Mouse (Mus musculus) macrophage (primary cell): ENCODE measurements around the gene Ubn1. TPM values are rescaled to one million over a fixed set of nuclear protein-coding genes. Genes with fewer than 3 reads are reported as not detected.

ENCODE experiments used
- H3K27ac ChIP-seq: fragments of 350-480 bp; formaldehyde crosslinking; 2 replicates; pipeline ENCODE4 v1.9.0; 2021
- H3K36me3 ChIP-seq: fragments of 350-480 bp; formaldehyde crosslinking; 2 replicates; pipeline ENCODE4 v1.9.0; 2021; ENCODE audit errors: inconsistent target
- H3K4me3 ChIP-seq: fragments of 350-480 bp; formaldehyde crosslinking; 2 replicates; pipeline ENCODE4 v1.9.0; 2021; ENCODE audit errors: inconsistent target
- H3K79me2 ChIP-seq: fragments of 350-480 bp; formaldehyde crosslinking; 2 replicates; pipeline ENCODE4 v1.9.0; 2021; ENCODE audit errors: inconsistent target
- WGBS: methylation state at CpG from one replicate; pipeline ENCODE4 v1.1.7; 2026; ENCODE audit warnings: inconsistent platforms; ENCODE audit not compliant: missing documents; 5-methylcytosine and 5-hydroxymethylcytosine counted together
- polyA plus RNA-seq: library from polyadenylated mRNA; stranded (reverse); fragments of 250-400 nt; gene quantifications from 3 replicates; pipeline ENCODE4 v1.2.4, GENCODE M21; 2018; ENCODE audit warnings: inconsistent platforms
- total RNA-seq, 78 experiments: library from RNA; depleted of rRNA; stranded (reverse); fragments of 250-400 nt; gene quantifications; 1 replicate in 9 of 78; 2 replicates in 24 of 78; 3 replicates in 43 of 78; 4 replicates in 2 of 78; pipeline ENCODE4 v1.2.4; 2018; ENCODE audit warnings: inconsistent platforms in 56 of 78

Gene Ubn1
- 100 to 1,000 TPM in 23 of 26 experiments, 10 to 100 TPM in 3; 39.0 to 229 (median 156) TPM for total RNA-seq (2018; cell fraction: chromatin; rRNA removed)
- 10 to 100 TPM; 28.5 to 63.1 (median 39.5) TPM for total RNA-seq (2018; cell fraction: cytosol; rRNA removed)
- 100 to 1,000 TPM in 12 of 26 experiments, 10 to 100 TPM in 14; 38.1 to 164 (median 98.6) TPM for total RNA-seq (2018; cell fraction: nucleus; rRNA removed)
- polyA plus RNA-seq: 24.3 to 40.2 TPM (median 37.5 TPM) in 3 replicates

DNA sequence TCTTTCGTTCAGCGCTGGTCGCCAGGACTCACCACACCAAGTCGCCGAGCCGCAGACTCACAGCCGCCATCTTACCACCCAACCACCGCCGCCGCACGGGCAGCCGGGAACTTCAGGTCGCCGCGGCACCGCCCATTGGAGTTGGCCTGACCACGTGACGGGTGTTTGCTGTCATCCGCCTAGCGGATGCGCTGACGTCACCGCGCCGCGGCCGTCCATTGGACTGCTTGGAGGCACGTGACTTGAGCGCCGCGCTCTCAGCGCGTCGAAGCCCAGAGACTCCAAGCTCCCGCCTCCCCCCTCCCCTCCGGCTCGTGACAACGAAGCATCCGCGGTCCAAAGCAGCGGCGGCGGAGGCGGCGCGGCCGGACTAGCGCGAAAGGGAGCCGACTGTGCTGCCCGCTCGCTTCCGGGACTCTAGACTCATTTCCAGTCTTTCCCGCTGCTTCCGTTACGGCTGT, at the start of gene Ubn1, which contains the start of gene Glyr1:
Ubn1 (plus strand) TSS at position 284 of the 461 bp plus-strand sequence.
Glyr1 (minus strand) TSS at position 90 of the 461 bp plus-strand sequence.
- under 1% methylated on average over 52 of the region's 56 CpGs for WGBS
- Histone ChIP-seq H3K27ac (peak within 1 kb of the TSS; percentile 78), H3K79me2 (peaks cover 90% of the 10 kb centered on the region), H3K36me3 (peaks cover 29% of the 10 kb centered on the region), H3K4me3 (peak within 1 kb of the TSS; percentile 96)

- Histone ChIP-seq H3K4me3 (no peak overlapping the region), H3K79me2 (no peaks in the 10 kb centered on the region), H3K36me3 (no peaks in the 10 kb centered on the region), H3K27ac (no peak overlapping the region)
- 36% methylated on average over 2 of the region's 3 CpGs for WGBS
Observed at GRCm38 (mm10) chr16:5000611-5001010, 49.2 kb upstream of the Ubn1 start.

DNA sequence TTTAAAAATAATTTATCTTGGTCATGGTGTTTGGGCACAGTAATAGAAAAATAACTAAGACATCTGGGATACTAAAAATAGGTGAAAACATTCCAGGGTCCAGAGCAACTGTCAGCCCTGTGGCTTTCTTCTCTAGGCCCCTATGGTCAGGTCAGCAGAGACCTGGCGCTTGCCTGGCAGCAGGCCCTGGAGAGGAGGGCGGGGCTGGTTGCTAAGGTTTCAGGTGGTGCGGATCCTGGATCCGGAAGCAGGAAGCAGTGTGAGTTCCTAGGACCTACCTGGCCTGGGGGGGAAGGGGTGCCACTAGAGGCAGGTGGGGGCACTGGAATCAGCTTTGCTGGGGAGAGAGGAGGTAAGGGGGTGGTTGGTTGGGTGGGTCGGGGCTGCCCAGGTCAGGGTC, 42.8 kb upstream of the Ubn1 start, which contains the start of gene Smim22:
Smim22 (plus strand) TSS at position 222 of the 400 bp plus-strand sequence.
- Histone ChIP-seq H3K79me2 (no peaks in the 10 kb centered on the region), H3K4me3 (no peak within 1 kb of the TSS), H3K27ac (no peak within 1 kb of the TSS), H3K36me3 (no peaks in the 10 kb centered on the region)
- 100% methylated on average over 3 of the region's 5 CpGs for WGBS

- no peak overlapping the region for H3K27ac ChIP-seq
- H3K79me2 ChIP-seq: no peaks in the 10 kb centered on the region
- 96% methylated on average over 6 of the region's 6 CpGs for WGBS
Observed at GRCm38 (mm10) chr16:5007492-5007891, 42.4 kb upstream of the Ubn1 start.

GRCm38 (mm10) chr16:5008076-5008475, 41.8 kb upstream of the Ubn1 start:
- Histone ChIP-seq H3K4me3 (no peak overlapping the region), H3K79me2 (no peaks in the 10 kb centered on the region), H3K36me3 (no peaks in the 10 kb centered on the region), H3K27ac (no peak overlapping the region)
- 95% methylated on average over 12 of the region's 12 CpGs for WGBS

More at GRCm38 (mm10) chr16:5007492-5007891, 42.4 kb upstream of the Ubn1 start:
- Histone ChIP-seq H3K4me3 (no peak overlapping the region), H3K36me3 (no peaks in the 10 kb centered on the region)

GRCm38 (mm10) chr16:5010371-5010935, 39.4 kb upstream of the Ubn1 start:
- Histone ChIP-seq H3K4me3 (no peak overlapping the region), H3K36me3 (peaks cover 7% of the 10 kb centered on the region; the same call in 1 of the 2 replicates), H3K79me2 (no peaks in the 10 kb centered on the region), H3K27ac (no peak overlapping the region)
- WGBS: 96% methylated on average over 10 of the region's 10 CpGs

DNA sequence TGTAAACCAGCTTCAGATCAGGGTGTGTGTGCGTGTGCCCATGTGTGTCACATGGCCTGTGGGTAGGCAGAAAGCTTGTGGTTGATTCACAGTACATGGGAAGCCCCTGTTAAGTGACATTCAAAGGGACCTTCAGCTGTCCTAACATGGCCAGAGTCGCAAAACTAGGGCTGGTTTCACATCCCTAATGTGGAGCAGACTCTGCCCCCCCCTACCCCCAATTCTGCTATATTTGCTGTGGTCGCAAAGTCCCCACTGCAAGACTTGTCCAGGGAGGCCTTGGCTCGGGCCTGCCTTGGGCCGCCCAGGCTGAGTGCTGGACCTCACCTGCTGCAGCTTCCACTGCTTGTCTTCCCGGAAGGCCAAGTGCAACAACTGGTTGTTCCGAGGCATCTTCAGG, 38.6 kb upstream of the Ubn1 start:
- H3K27ac ChIP-seq: 0 out of 2 replicates have a peak overlapping the region, but pooled peaks have one; percentile 7
- 20% methylated on average over 6 of the region's 7 CpGs for WGBS
- peaks cover 15% of the 10 kb centered on the region; the same call in 1 of the 2 replicates for H3K36me3 ChIP-seq
- no peak overlapping the region for H3K4me3 ChIP-seq
- H3K79me2 ChIP-seq: no peaks in the 10 kb centered on the region

DNA sequence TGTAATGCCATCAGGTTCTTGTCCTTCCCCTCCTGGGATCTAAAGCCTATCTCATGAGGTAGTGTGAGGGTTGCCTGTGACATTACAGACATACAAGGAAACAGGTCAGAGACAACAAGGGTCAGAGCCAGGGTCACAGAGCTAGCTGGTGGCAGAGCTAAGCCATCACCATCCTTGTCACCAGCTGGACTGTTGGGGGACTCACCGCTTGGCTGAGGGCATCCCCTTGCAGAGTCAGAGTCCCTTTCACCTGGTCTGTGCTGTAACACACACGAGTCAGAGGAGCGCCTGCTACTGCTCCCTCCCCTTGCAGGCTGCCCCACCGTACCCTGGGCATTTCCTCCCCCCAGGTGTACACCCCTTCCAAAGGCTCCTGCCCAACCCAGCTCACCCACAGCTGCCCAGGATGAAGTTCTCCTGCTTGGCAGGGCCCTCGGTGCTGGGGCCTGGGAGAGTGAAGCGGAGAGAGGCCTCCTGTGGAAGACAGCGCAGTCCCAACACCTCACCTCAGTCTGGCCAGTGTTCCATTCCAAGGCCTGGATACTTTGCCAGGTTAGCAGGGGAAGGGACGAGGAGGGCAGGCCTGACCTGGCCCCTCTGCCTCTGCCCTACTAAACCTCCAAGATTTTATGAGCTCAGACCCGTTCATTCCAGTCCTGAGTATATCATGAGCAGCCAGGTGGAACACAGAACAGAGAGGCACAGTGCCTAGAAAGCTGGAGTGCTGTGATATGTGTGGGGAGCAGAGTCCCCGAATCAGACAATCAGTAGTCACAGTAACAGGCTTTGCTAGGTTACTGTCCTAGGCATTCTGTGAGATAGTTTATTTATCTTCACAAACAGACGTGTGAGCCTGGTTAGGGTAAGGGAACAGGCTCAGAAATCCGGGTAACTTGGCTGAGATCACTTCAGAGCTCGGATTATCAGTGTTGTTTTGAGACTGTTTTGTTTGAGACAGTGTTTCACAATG, 37.5 kb upstream of the Ubn1 start:
- Histone ChIP-seq H3K27ac (no peak overlapping the region), H3K36me3 (peaks cover 25% of the 10 kb centered on the region)

DNA sequence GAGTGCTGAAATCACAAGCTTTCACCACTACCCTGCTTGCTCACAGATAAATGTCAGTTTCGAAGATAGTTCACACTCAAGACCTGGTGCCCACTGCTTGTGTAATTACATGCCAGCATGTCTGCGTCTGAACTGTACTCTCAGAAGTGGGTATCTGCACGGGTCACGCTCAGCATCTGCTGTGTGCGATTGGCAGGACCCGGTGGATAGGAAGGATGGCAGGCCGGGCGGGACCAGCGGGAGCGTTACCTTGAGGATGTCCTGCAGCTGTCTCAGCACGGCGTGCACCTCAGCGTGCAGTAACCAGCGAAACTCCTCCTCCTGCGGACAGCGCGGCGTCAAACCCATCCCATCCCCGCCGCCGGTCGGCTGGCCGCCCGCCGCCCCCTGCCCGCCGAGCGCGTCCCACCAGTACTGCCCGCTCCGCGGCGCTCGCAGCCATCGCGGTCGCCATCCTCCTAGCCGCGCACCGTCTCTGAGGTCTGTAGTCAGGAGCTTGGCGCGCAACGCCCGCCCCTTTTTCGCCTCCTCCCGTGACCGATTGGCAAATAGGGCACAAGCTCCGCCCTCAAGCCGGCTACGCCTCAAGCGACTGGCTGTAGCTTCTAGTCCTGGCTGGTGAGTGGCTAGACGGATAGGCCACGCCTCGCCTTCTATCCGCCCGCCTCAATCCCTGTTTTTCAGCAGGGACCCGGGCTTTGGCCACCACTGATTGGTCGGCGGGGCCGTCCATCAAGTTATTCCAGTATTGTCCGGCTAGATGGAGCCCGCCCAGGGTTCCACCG, 36.6 kb upstream of the Ubn1 start, which contains the start of gene Rogdi:
Rogdi (minus strand) TSS at position 500 of the 785 bp plus-strand sequence.
- WGBS: under 1% methylated on average over 63 of the region's 63 CpGs
- Histone ChIP-seq H3K4me3 (peak within 1 kb of the TSS; percentile 37), H3K79me2 (no peaks in the 10 kb centered on the region), H3K27ac (no peak within 1 kb of the TSS), H3K36me3 (peaks cover 34% of the 10 kb centered on the region)

More for the DNA sequence above, 37.5 kb upstream of the Ubn1 start:
- H3K4me3 ChIP-seq: peak overlapping the region; percentile 37; the same call in 1 of the 2 replicates
- 66% methylated on average over 13 of the region's 13 CpGs for WGBS
- H3K79me2 ChIP-seq: no peaks in the 10 kb centered on the region

DNA sequence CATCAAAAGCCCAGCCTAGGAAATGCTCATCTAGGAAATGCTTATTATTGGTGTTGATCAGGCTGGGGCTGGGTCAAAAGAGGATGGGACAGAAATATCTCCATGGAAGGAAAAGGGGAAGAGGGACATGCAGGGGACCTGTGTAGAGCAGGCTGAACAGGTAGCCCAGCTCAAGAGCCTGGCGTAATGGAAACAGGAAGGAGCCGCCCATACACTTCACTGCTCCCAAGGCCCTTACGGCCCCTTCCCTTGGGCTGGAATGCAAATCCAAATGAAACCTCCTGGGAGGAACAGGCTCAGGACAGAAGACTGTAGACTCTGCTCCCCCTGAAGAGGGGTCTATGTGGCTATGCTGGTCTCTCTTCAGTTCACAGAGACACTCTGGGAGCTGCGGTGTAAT, 35.3 kb upstream of the Ubn1 start:
- peaks cover 47% of the 10 kb centered on the region for H3K36me3 ChIP-seq
- H3K79me2 ChIP-seq: no peaks in the 10 kb centered on the region
- no peak overlapping the region for H3K27ac ChIP-seq
- 88% methylated on average over 4 of the region's 4 CpGs for WGBS
- no peak overlapping the region for H3K4me3 ChIP-seq

DNA sequence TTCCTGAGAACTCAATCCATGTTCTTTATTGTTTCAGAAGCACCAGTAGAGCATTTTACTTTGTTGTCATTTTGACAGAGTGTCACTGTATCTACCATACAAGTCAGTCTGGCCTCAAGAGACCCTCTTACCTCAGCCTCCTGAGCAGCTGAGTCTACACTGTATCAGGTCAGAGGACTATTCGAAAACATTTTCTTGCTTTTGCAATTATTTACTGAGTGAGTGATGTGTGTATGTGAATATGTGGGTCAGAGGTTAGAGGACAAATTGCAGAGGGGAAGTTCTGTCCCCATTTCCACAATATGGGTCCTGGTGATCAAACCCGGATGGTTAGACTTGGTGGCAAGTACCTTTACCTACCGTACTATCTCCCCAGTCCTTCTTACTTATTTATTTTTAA, 25.8 kb upstream of the Ubn1 start:
- no peaks in the 10 kb centered on the region for H3K79me2 ChIP-seq
- H3K27ac ChIP-seq: no peak overlapping the region
- peaks cover 96% of the 10 kb centered on the region for H3K36me3 ChIP-seq
- WGBS: 100% methylated on average over 2 of the region's 3 CpGs
- H3K4me3 ChIP-seq: no peak overlapping the region

GRCm38 (mm10) chr16:5029847-5030246, 20.0 kb upstream of the Ubn1 start:
- H3K4me3 ChIP-seq: no peak overlapping the region
- H3K79me2 ChIP-seq: no peaks in the 10 kb centered on the region; the same call in 1 of the 2 replicates
- 30% methylated on average over 2 of the region's 2 CpGs for WGBS
- H3K27ac ChIP-seq: no peak overlapping the region
- peaks cover 92% of the 10 kb centered on the region for H3K36me3 ChIP-seq

GRCm38 (mm10) chr16:5035591-5035990, 14.3 kb upstream of the Ubn1 start:
- no peak overlapping the region for H3K4me3 ChIP-seq
- 98% methylated on average over 3 of the region's 3 CpGs for WGBS
- H3K36me3 ChIP-seq: peaks cover 95% of the 10 kb centered on the region
- no peak overlapping the region for H3K27ac ChIP-seq
- peaks cover 16% of the 10 kb centered on the region; the same call in 1 of the 2 replicates for H3K79me2 ChIP-seq
